Mouse (Mus musculus): ENCODE results near the gene Surf1. TPM values are rescaled to one million over a fixed set of nuclear protein-coding genes. Genes with fewer than 3 reads are reported as not detected.
"Not testable (repeated sequence)": the region's sequence is repeated elsewhere in the genome, so short reads cannot be mapped to it uniquely, and the experiment has no call there.

The Surf1 gene
- total RNA-seq, 1 experiment from 2014 or later = 37.1 TPM

DNA sequence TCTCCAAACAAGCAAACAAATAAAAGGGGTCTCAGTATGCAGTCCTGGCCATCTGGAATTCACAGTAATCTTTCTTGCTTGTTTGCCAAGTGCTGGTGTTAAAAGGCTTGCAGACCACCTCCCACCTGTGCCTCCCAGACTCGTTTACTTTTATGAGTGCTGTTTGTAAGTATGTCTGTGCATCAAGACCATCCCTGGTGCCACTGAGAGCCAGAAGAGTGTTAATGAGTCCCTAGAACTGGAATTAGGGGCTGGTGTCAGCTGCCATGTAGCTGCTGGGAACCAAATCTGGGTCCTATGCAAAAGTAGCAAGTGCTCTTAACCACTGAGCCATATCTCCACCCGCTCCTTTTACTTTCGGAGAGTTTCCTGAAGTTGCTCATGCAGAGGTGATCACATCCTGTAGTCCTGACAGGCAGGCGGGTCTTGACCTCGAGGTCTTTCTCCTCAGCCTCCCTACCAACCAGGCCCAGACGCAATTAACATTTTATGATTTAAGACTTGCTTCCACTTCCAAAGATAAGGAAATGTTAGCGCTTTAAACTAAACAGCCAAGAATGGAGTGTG is 14.4 kb downstream of the Surf1 start:
- no peak for ATAC-seq (replicated peaks; ENCODE audit: low read depth, poor library complexity, severe bottlenecking)

DNA sequence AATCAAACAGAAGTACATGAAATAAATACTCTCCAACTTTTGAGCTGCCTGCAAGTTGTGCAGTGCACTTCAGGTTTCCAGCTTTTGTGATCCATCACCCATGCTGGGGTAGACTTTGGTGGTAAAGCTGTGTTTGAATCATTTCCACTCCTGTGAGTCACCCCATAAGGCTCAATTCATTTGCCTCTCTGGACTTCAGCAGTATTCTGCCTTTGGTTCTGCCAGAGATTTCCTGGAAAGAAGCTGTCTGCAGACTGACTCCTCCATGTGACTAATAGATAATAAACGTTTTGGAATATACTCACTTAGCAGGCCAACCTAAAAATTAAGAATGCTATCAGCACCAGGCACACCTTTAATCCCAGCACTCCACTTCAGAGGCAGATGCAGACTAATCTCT is 15.6 kb downstream of the Surf1 start:
- no peak for ATAC-seq (replicated peaks; ENCODE audit: low read depth, poor library complexity, severe bottlenecking)

DNA sequence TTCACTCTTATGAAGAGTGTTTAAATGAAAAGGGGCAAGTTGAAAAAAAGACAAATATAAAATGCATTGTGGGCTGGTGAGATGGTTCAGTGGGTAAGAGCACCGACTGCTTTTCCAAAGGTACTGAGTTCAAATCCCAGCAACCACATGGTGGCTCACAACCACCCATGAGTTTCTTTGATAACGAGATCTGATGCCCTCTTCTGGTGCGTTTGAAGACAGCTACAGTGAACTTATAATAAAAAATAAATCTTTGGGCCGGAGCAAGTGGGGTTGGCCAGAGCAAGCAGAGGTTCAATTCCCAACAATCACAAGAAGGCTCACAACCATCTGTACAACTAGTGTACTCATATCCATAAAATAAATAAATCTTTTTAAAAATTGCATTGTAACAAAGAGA is 20.4 kb downstream of the Surf1 start:
- no peak for ATAC-seq (replicated peaks; ENCODE audit: low read depth, poor library complexity, severe bottlenecking)

DNA sequence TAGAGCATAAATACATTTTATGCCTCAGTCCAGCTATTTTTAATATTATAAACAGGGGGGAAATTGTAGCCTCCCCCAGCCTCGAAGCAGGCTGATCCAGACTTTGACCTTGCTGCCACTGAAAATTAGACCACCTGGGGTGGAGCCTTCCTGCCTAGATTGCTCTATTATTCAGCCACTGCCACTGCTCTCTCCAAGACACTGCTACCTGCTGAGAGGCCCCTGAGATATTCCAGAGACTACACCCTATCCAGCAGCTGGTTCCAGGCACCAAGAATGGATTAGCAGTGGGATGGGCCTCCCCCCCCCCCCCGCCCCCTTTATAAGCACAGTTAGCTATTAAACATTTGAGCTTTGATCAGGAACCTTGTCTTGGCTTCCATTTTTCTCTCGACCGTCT is 30.2 kb downstream of the Surf1 start:
- not testable (repeated sequence) for ATAC-seq (replicated peaks; ENCODE audit: low read depth, poor library complexity, severe bottlenecking)

DNA sequence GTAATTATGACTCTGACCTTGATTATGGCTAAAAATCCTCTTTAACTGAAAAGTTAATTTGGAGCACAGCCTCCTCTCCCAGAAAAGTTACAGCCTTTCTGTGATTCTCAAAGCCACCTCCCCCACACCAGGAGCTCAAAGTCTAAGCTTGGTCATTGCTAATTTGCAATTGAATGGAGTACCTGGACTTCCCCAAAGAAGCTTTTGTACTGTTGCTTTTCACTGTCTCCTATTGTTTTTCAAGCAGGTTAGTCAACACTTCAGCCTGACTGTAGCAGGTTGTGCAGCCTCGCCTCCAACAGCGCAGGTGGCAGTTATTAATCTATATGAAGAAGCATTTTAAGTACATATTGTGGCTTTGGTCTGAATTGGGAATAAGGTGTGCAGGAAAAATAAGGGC is 30.8 kb downstream of the Surf1 start:
- not testable (repeated sequence) for ATAC-seq (replicated peaks; ENCODE audit: low read depth, poor library complexity, severe bottlenecking)

DNA sequence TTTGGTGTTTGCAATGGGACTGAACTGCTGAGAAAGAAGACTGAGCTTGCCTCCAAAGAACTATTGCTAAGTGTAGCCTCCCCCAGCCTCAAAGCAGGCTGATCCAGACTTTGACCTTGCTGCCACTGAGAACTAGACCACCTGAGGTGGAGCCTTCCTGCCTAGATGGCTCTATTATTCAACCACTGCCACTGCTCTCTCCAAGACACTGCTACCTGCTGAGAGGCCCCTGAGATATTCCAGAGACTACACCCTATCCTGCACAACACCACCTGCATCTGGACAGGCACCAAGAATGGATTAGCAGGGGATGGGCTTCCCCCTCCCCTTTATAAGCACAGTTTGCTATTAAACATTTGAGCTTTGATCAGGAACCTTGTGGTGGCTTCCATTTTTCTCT is 37.8 kb downstream of the Surf1 start:
- ATAC-seq (replicated peaks; ENCODE audit: low read depth, poor library complexity, severe bottlenecking) = no peak

DNA sequence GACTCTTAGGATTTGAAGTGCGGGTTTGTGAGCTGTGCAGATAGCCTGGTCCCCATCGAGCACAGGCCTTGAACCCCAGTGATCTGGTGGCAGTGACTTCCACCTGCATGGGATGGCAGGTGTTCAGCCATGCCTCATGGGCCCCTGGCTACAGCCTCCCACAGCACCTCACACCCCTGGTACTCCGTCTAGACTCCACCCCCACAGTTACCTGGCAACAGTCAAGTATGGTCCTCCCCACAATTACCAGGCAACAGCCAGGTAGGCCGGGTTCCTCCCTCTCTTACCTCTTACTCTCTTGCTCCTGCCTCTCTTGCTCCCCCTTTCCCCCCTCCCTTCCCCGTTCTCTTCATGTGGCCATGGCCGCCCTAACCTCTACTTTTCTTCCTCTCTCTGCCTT is 45.7 kb downstream of the Surf1 start:
- ATAC-seq (replicated peaks; ENCODE audit: low read depth, poor library complexity, severe bottlenecking) = no peak

DNA sequence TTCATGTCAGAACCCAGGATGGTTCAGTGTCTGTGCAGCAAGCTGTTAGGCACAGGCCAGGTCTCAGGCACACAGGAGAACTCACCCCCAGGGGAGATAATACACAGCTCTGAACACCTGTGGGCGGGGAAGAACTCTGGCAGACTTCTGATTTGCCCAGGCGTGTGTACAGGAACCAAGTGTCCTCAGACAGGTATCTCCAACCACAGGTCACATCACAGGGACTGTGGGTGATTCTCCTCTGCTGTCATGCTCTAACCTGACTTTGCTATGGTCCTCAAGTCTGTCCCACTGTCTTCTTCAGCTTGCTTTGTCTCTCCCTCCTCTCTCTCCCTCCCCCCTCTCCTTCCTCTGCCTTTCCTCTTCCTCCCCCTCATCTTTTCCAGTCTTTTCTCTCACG is 51.5 kb downstream of the Surf1 start, which contains the start of gene Abo:
Abo (minus strand) TSS at position 101 of the 400 bp plus-strand sequence.
- ATAC-seq (replicated peaks; ENCODE audit: low read depth, poor library complexity, severe bottlenecking) = no peak

Other genes with a start within 250 kb of the Surf1 start
- not detected in 2 replicates for gene Lcn4, start 245.2 kb downstream of the Surf1 start, total RNA-seq (2017)
- not detected in 2 replicates for gene Abo, start 51.6 kb downstream of the Surf1 start, total RNA-seq (2017)
- gene Surf6, start 13.7 kb downstream of the Surf1 start, total RNA-seq (2017) = 55.1 and 68.0 TPM in 2 replicates
- gene Med22, start 5.9 kb downstream of the Surf1 start, total RNA-seq (2017) = 17.0 and 22.5 TPM in 2 replicates
- gene Rpl7a, start 5.8 kb downstream of the Surf1 start, total RNA-seq (2017) = 2,462 and 2,597 TPM in 2 replicates
- gene Surf2, start 163 bp downstream of the Surf1 start, total RNA-seq (2017) = 85.6 and 92.0 TPM in 2 replicates
- gene Surf4, start 17.4 kb upstream of the Surf1 start, total RNA-seq (2017) = 50.3 and 51.5 TPM in 2 replicates
- gene Stkld1, start 17.5 kb upstream of the Surf1 start, total RNA-seq (2017) = 0.23 TPM in 1 of 2 replicates, not detected in the other
- 94.5 and 117 TPM in 2 replicates for gene Rexo4, start 47.9 kb upstream of the Surf1 start, total RNA-seq (2017)
- gene Adamts13, start 56.9 kb upstream of the Surf1 start, total RNA-seq (2017) = not detected in 2 replicates
- gene Cacfd1, start 93.4 kb upstream of the Surf1 start, total RNA-seq (2017) = 5.9 and 8.3 TPM in 2 replicates
- 2.5 and 5.7 TPM in 2 replicates for gene Slc2a6, start 111.5 kb upstream of the Surf1 start, total RNA-seq (2017)
- gene Mymk, start 155.6 kb upstream of the Surf1 start, total RNA-seq (2017) = not detected in 2 replicates
- not detected in 2 replicates for gene Adamtsl2, start 162.8 kb upstream of the Surf1 start, total RNA-seq (2017)
- gene Fam163b, start 226.0 kb upstream of the Surf1 start, total RNA-seq (2017) = not detected in 2 replicates
- not detected in 2 replicates for gene Dbh, start 248.7 kb upstream of the Surf1 start, total RNA-seq (2017)